Mouse (Mus musculus): ENCODE measurements at regions not wholly inside any gene's neighbourhood (a gene's known extent, or its start where the extent isn't known, plus 50 kb on each side); places are given as distances from the start of the nearest gene placed in this dataset.

DNA sequence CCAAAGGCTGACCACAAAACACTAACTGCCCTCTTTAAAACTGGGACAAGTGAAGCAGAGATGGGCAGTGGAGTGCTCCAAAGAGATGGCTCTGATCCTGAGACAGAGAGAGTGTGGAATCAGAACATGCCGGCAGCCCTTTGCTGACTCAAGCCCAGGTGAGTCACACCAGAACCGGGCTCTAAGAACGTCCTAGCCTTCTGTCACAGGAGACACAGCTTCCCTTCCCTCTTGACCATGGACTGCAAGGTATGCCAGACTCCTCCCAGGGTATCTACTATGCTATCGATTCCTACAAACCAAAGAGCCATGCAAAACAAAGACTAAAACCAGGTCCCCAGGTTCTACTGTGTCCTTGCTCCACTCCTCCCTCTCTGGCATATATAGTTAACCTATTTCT is 98.0 kb downstream of the Dhx15 start:
- DNase-seq = no peak

GRCm38 (mm10) chr5:52088131-52088530 is 102.2 kb downstream of the Dhx15 start:
- DNase-seq = no peak

GRCm38 (mm10) chr5:52086766-52087429 is 103.4 kb downstream of the Dhx15 start:
- DNase-seq = no peak

GRCm38 (mm10) chr5:52080268-52080667 is 110.0 kb downstream of the Dhx15 start:
- no peak for DNase-seq

- no peak for DNase-seq
Observed at GRCm38 (mm10) chr5:52077696-52078095, 112.6 kb downstream of the Dhx15 start.

- no peak for DNase-seq
Observed at GRCm38 (mm10) chr5:52075096-52075495, 115.2 kb downstream of the Dhx15 start.

DNA sequence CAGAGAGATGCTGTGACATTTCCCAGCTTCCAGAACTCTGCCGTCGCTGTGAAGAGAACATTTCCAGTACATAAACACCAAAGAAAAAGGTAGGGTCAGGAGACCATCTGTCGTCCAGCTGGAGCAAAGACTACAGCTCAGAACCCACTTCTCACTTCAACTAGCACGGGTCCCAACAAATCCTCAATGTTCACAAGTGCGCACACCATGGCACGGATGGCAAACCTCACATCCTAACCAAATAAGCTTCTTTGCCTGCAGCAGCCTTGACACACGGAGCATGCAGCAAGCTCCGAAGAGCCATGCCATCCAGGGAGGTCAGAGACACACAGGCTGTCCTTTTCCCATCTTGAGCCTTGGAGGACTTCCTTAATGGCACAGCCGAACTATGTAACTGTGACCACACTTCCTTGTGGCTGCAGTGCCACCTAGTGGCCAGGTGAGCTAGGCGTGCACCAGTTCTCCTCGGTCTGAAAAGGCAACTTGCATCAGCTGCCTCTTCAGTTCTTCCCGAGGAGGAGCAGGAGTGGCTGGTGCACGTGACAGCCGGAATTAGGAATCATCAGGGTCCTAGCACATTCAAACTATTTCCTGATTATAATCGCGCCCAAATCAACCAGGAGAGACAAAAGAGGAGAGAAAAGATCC is 125.4 kb downstream of the Dhx15 start:
- DNase-seq = peak; percentile 21 to 28

DNA sequence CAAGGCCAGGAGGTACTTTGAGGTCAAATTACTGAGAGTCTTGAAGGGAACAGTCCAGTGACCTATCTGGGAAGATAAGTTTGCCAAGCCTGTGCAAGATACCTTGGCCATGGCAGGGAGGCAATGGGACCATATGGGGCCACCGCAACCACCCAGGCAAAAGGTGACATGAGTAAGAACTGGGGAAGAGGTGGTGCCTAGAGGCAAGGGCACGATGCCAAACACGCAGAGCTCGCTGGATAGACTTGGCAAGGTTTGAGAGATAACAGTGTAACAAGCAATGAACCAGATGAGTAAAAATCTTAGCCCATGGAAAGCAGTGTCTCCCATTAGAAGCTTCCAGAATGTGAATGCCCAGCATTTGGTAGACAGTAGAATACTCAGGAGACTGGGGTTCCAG is 128.1 kb downstream of the Dhx15 start:
- DNase-seq = no peak

GRCm38 (mm10) chr5:52061226-52061625 is 129.1 kb downstream of the Dhx15 start:
- no peak for DNase-seq

DNA sequence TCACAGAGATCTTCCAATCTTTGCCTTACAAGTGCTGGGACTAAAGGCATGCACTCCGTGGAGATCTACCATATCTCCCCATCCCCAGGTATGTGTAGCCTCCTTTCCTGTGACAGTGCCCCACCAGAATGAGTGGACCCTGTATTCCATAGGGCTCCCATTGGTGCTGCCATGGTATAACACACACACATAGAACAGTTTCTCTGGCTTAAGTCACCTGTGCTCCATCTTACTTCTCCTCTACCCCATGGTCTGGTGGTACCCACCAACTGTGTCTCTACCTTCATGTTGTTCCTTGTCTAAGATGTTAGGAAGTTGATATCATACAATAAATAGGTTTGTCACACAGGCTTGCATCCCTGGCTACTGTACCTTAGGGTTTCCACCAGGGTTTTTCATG is 133.1 kb downstream of the Dhx15 start:
- no peak for DNase-seq

DNA sequence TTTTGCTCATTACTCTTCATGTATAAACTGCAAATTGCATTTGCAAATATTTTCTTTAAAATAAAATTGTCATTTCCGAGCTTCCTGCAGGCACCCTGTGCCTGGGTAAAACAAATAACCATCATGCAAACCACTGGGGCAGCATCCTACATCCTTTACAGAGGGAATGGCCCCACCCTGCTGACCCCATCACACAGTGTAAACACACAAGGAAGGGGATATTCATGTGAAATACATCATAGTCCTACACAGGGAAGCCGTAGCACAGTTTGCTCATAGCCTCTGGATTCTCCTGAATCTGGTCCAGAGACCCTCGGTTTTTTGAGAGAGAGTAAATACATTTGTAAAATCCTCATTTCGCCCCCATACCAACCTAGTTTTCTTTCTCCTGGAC is 138.2 kb downstream of the Dhx15 start:
- no peak for DNase-seq

GRCm38 (mm10) chr5:52051383-52052071 is 138.8 kb downstream of the Dhx15 start:
- no peak for DNase-seq

GRCm38 (mm10) chr5:52048790-52049189 is 141.5 kb downstream of the Dhx15 start:
- no peak for DNase-seq

DNA sequence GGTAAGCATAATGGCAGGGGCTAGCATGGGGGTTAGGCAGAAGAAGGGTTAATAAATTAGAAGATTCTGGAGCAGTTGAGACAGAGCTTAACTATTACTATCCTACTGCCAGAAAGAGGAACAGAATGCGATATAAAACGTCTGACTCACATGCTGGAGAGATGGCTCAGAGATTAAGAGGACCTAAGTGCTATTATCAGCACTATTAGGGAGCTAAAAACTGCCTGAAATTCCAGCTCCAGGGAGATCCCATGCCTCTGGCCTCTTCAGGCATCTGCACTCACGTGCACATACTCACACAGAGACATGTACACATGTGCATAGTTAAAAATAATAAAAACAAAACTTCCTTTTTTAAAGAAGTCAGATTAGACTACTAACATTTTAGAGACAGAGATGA is 143.6 kb downstream of the Dhx15 start:
- DNase-seq = no peak

GRCm38 (mm10) chr5:52044101-52044500 is 146.2 kb downstream of the Dhx15 start:
- DNase-seq = no peak

DNA sequence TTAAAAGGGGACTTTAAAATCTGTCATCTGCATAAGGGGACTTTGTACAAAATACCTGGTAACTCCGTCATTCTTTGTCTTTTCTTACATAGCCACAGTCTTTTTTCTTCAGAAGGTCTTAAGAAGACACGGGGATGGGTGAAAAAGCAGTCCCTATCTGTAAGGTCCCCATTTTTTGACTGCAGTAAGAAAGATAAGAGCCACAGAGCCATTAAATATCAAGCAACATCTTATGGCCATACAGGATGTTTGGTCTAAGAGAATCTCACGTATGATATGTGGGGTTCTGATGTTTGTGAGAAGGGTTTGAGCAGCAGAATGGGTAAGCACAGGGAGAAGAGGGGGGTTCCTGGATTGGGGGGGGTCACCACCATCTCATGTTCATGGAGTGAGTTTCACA is 148.9 kb downstream of the Dhx15 start:
- DNase-seq = no peak

GRCm38 (mm10) chr5:52040427-52041312 is 149.6 kb downstream of the Dhx15 start:
- DNase-seq = no peak

DNA sequence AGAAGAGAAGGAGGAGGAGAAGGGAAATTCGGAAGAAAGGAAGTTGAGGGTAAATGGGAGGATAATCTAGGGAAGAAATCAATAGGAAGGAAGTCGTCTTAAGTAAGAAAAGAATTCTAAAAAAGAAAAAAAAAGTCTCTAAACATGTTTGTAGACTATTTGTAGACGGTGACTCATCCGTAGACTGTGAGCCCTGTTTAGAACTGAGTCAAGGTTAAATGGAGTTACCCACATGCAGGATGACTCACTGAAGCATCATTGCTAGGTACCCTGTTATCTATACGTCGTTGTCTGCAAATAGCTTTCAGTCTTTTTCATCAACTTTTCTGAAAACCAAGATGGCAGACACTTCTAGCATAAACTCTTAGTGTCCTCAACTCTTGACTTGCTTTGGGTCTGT is 155.0 kb downstream of the Dhx15 start:
- no peak for DNase-seq

- no peak for DNase-seq
Observed at GRCm38 (mm10) chr5:52027478-52027877, 162.8 kb downstream of the Dhx15 start.

DNA sequence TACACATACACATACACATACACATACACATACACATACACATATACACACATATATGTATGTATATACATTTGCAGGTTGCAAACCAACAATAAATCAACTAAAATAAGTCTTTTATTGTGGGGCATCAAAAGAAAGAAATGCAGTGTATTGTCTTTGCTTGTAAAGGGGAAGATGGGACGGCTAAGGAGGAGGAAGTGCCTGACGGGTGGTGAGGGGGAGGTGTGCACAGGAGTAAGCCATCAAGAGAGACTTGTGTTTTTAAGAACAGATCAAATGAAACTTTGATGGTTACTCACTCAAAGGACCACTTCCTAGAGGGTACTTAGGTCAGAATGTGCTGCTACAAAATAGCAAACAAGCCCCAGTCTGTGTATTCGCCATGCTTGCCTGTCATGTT is 164.2 kb downstream of the Dhx15 start:
- no peak for DNase-seq

DNA sequence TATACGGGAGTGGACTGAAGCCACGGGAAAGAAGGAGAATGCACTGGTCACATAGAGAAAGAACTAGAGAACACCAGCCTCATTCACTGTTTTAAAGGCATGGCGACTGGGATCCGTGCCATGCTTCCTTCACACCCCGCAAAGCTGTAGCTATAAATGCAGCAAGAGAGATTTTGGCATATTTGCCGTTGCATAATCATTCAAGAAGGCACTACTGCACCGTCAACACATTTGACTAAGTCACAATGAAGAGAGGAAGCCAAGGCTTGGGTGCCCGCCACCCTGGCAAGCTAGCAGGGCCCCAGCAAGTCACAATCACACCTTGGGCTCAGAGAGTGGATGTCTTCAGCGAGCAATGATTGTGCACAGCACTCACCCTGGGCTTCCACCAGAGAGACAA is 167.1 kb downstream of the Dhx15 start:
- no peak for DNase-seq

GRCm38 (mm10) chr5:52016992-52017391 is 173.3 kb downstream of the Dhx15 start:
- DNase-seq = no peak

- DNase-seq = no peak
Observed at GRCm38 (mm10) chr5:52015786-52016185, 174.5 kb downstream of the Dhx15 start.
